Mouse (Mus musculus) mature B cell (primary cell): ENCODE measurements around the gene Mrtfb.

Experiments used
- in situ Hi-C: fragments of 300-500 bp; cut with MboI; formaldehyde crosslinking; loops from 2 replicates; pipeline ENCODE4 v1.14.3; 2019

Mrtfb gene

GRCm38 (mm10) chr16:13351268-13351667 lies 95.0 kb downstream of the Mrtfb start:
- in situ Hi-C loops: no loop called here

- in situ Hi-C loops: no loop called here
Observed at GRCm38 (mm10) chr16:13353927-13354326, 97.6 kb downstream of the Mrtfb start.

- in situ Hi-C loops: no loop called here
Observed at GRCm38 (mm10) chr16:13354431-13354830, 98.2 kb downstream of the Mrtfb start.

- in situ Hi-C loops: no loop called here
Observed at GRCm38 (mm10) chr16:13357806-13358679, 101.8 kb downstream of the Mrtfb start.

- in situ Hi-C loops: no loop called here
Observed at GRCm38 (mm10) chr16:13358741-13359140, 102.5 kb downstream of the Mrtfb start.

GRCm38 (mm10) chr16:13359405-13359858 lies 103.2 kb downstream of the Mrtfb start:
- in situ Hi-C loops: no loop called here

- in situ Hi-C loops: no loop called here
Observed at GRCm38 (mm10) chr16:13360208-13360607, 103.9 kb downstream of the Mrtfb start.

- in situ Hi-C loops: no loop called here
Observed at GRCm38 (mm10) chr16:13360835-13361234, 104.6 kb downstream of the Mrtfb start.

- in situ Hi-C loops: no loop called here
Observed at GRCm38 (mm10) chr16:13363141-13363540, 106.9 kb downstream of the Mrtfb start.

GRCm38 (mm10) chr16:13364145-13364544 lies 107.9 kb downstream of the Mrtfb start:
- in situ Hi-C loops: no loop called here

GRCm38 (mm10) chr16:13366256-13366655 lies 110.0 kb downstream of the Mrtfb start:
- in situ Hi-C loops: no loop called here

- in situ Hi-C loops: no loop called here
Observed at GRCm38 (mm10) chr16:13366802-13367465, 110.7 kb downstream of the Mrtfb start.

- in situ Hi-C loops: no loop called here
Observed at GRCm38 (mm10) chr16:13367466-13367856, 111.2 kb downstream of the Mrtfb start.

GRCm38 (mm10) chr16:13368645-13369044 lies 112.4 kb downstream of the Mrtfb start:
- in situ Hi-C loops: no loop called here

GRCm38 (mm10) chr16:13371740-13372287 lies 115.5 kb downstream of the Mrtfb start:
- in situ Hi-C loops: no loop called here

GRCm38 (mm10) chr16:13372899-13373533 lies 116.7 kb downstream of the Mrtfb start:
- in situ Hi-C loops: no loop called here

GRCm38 (mm10) chr16:13376947-13377486 lies 120.7 kb downstream of the Mrtfb start:
- in situ Hi-C loops: no loop called here

GRCm38 (mm10) chr16:13378157-13378556 lies 121.9 kb downstream of the Mrtfb start:
- in situ Hi-C loops: no loop called here

GRCm38 (mm10) chr16:13379865-13380264 lies 123.6 kb downstream of the Mrtfb start:
- in situ Hi-C loops: no loop called here

GRCm38 (mm10) chr16:13381771-13382170 lies 125.5 kb downstream of the Mrtfb start:
- in situ Hi-C loops: no loop called here

GRCm38 (mm10) chr16:13387306-13387705 lies 131.0 kb downstream of the Mrtfb start:
- in situ Hi-C loops: no loop called here

- in situ Hi-C loops: no loop called here
Observed at GRCm38 (mm10) chr16:13400375-13400774, 144.1 kb downstream of the Mrtfb start.
